Mouse (Mus musculus): ENCODE results near the gene Psma6. TPM values are rescaled to one million over a fixed set of nuclear protein-coding genes. Genes with fewer than 3 reads are reported as not detected.

The Psma6 gene
- polyA plus RNA-seq, 1 experiment from 2014 or later = 292 TPM

DNA sequence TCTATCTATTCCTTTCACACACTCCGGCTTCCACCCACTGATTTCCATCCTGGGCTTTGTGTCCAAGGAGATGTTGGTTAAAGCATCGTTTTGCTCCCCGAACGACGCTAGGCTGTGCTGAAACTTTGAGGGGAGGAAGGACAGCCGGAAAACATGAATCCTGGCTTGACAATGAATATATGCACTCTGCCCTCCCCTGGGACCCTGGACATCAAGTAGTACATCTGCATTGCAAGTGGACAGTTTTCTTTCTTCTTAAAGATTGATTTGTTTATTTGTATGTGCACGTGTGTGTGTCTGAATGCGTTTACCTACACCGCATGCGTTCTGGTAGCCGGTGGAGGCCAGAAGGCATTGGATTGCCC lies 63.4 kb downstream of the Psma6 start:
- no peaks in the 10 kb centered on the region for H3K9me3 ChIP-seq (ENCODE audit: control insufficient read depth)
- no peak overlapping the region for H3K4me3 ChIP-seq (ENCODE audit: low read depth, low read length)
- WGBS = 76% methylated on average over 11 of the region's 11 CpGs
- H3K4me1 ChIP-seq (replicated peaks; ENCODE audit: control insufficient read depth, insufficient read depth, low read length) = peaks cover 7% of the 10 kb centered on the region; the same call in 1 of the 2 replicates
- H3K27ac ChIP-seq (ENCODE audit: low read depth, low read length) = peak overlapping the region; percentile 77
- no peaks in the 10 kb centered on the region for H3K36me3 ChIP-seq (ENCODE audit: control insufficient read depth, insufficient read depth)
- ATAC-seq = no peak
- H3K27me3 ChIP-seq (replicated peaks; ENCODE audit: control insufficient read depth, insufficient read depth, low read length) = no peaks in the 10 kb centered on the region
- TF ChIP-seq CTCF (IDR thresholded peaks at IDR 0.05; ENCODE audit: low read depth) = no peak
- H3K4me2 ChIP-seq (replicated peaks; ENCODE audit: low read depth) = no peak overlapping the region
- H3K9ac ChIP-seq (ENCODE audit: low read depth, low read length) = no peak overlapping the region

DNA sequence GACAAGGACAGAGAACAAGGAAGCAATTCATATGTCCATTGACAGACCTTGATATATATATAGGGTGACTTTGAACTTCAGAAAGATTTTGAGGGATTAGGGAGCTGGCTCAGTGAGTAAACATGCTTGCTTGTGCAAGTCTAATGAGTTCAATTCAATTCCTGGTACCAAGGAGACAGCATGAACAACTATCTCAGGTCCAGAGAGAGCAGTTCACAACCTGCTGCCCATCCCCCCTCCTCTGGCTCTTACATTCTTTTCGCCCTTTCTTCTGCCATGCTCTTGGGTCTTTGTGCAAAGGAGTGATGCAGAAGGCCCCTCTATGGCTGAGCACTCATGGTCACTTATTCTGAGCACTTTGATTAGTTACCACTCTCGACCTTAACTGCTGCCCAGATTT lies 64.4 kb downstream of the Psma6 start:
- Histone ChIP-seq H3K9ac (ENCODE audit: low read depth, low read length) (no peak overlapping the region), H3K27me3 (replicated peaks; ENCODE audit: control insufficient read depth, insufficient read depth, low read length) (no peaks in the 10 kb centered on the region), H3K4me1 (replicated peaks; ENCODE audit: control insufficient read depth, insufficient read depth, low read length) (peaks cover under 1% of the 10 kb centered on the region; the same call in 1 of the 2 replicates), H3K27ac (ENCODE audit: low read depth, low read length) (no peak overlapping the region), H3K4me3 (ENCODE audit: low read depth, low read length) (no peak overlapping the region), H3K4me2 (replicated peaks; ENCODE audit: low read depth) (no peak overlapping the region), H3K36me3 (ENCODE audit: control insufficient read depth, insufficient read depth) (no peaks in the 10 kb centered on the region), H3K9me3 (ENCODE audit: control insufficient read depth) (no peaks in the 10 kb centered on the region)
- TF ChIP-seq CTCF (IDR thresholded peaks at IDR 0.05; ENCODE audit: low read depth) = no peak
- no peak for ATAC-seq
- WGBS = 85% methylated on average over 2 of the region's 2 CpGs

- Histone ChIP-seq H3K27me3 (replicated peaks; ENCODE audit: control insufficient read depth, insufficient read depth, low read length) (no peaks in the 10 kb centered on the region), H3K9me3 (ENCODE audit: control insufficient read depth) (no peaks in the 10 kb centered on the region), H3K4me3 (ENCODE audit: low read depth, low read length) (no peak overlapping the region), H3K27ac (ENCODE audit: low read depth, low read length) (no peak overlapping the region), H3K9ac (ENCODE audit: low read depth, low read length) (no peak overlapping the region), H3K4me2 (replicated peaks; ENCODE audit: low read depth) (no peak overlapping the region), H3K36me3 (ENCODE audit: control insufficient read depth, insufficient read depth) (no peaks in the 10 kb centered on the region), H3K4me1 (replicated peaks; ENCODE audit: control insufficient read depth, insufficient read depth, low read length) (no peaks in the 10 kb centered on the region; the same call in 1 of the 2 replicates)
- TF ChIP-seq CTCF (IDR thresholded peaks at IDR 0.05; ENCODE audit: low read depth) = no peak
- ATAC-seq = no peak
- 90% methylated on average over 2 of the region's 2 CpGs for WGBS
Observed at GRCm38 (mm10) chr12:55449048-55449447, 65.0 kb downstream of the Psma6 start.

GRCm38 (mm10) chr12:55450421-55450820 lies 66.4 kb downstream of the Psma6 start:
- H3K4me1 ChIP-seq (replicated peaks; ENCODE audit: control insufficient read depth, insufficient read depth, low read length) = no peaks in the 10 kb centered on the region; the same call in 1 of the 2 replicates
- H3K9ac ChIP-seq (ENCODE audit: low read depth, low read length) = no peak overlapping the region
- H3K9me3 ChIP-seq (ENCODE audit: control insufficient read depth) = no peaks in the 10 kb centered on the region
- H3K27ac ChIP-seq (ENCODE audit: low read depth, low read length) = no peak overlapping the region
- H3K4me2 ChIP-seq (replicated peaks; ENCODE audit: low read depth) = no peak overlapping the region
- no peak for TF ChIP-seq CTCF (IDR thresholded peaks at IDR 0.05; ENCODE audit: low read depth)
- ATAC-seq = no peak
- no peaks in the 10 kb centered on the region for H3K36me3 ChIP-seq (ENCODE audit: control insufficient read depth, insufficient read depth)
- 42% methylated on average over 16 of the region's 16 CpGs for WGBS
- no peaks in the 10 kb centered on the region for H3K27me3 ChIP-seq (replicated peaks; ENCODE audit: control insufficient read depth, insufficient read depth, low read length)
- no peak overlapping the region for H3K4me3 ChIP-seq (ENCODE audit: low read depth, low read length)

DNA sequence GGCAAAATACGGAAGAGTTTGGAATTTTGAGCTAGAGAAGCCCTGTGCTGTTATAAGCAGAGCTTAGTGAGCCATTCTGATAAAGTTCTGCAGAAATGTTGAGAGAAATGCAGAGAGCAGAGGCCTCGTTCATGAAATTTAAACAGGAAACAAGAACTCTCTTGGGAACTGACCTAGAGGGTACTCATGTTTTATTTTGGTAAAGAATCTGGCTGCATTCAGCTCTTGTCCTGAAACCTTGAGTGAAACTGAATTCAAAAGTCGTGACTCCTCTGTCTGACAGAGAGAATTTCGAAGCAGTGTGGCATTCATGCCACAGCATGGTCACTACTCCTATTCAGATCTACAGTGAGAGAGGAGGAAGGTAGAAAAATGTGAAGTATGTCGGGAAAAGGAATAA lies 68.8 kb downstream of the Psma6 start:
- Histone ChIP-seq H3K27ac (ENCODE audit: low read depth, low read length) (no peak overlapping the region), H3K27me3 (replicated peaks; ENCODE audit: control insufficient read depth, insufficient read depth, low read length) (no peaks in the 10 kb centered on the region), H3K4me2 (replicated peaks; ENCODE audit: low read depth) (no peak overlapping the region), H3K9me3 (ENCODE audit: control insufficient read depth) (no peaks in the 10 kb centered on the region), H3K36me3 (ENCODE audit: control insufficient read depth, insufficient read depth) (no peaks in the 10 kb centered on the region), H3K4me1 (replicated peaks; ENCODE audit: control insufficient read depth, insufficient read depth, low read length) (0 out of 2 replicates have a peak, but pooled peaks cover 2% of the 10 kb centered on the region), H3K9ac (ENCODE audit: low read depth, low read length) (no peak overlapping the region), H3K4me3 (ENCODE audit: low read depth, low read length) (no peak overlapping the region)
- 55% methylated on average over 5 of the region's 5 CpGs for WGBS
- TF ChIP-seq CTCF (IDR thresholded peaks at IDR 0.05; ENCODE audit: low read depth) = no peak
- ATAC-seq = no peak

DNA sequence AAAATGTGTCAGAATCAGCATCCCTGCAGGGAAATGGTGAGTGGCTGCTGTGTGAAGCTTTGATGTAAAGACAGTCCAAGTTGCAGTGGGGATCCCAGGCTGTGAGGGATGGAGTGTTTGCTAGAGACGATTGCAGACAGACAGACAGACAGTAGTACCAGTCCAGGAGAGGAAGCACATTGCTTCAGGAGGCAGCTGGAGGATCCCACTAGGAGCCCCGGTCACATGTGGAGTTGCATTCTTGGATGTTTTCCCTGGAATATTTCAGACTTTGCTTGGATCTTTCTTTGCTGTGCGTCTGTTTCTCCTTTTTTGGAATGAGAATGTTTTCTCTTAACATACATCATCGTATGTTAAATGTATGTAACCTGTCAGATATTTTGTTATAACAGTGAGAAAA lies 69.9 kb downstream of the Psma6 start:
- 0 out of 2 replicates have a peak, but pooled peaks cover 8% of the 10 kb centered on the region for H3K4me1 ChIP-seq (replicated peaks; ENCODE audit: control insufficient read depth, insufficient read depth, low read length)
- H3K27me3 ChIP-seq (replicated peaks; ENCODE audit: control insufficient read depth, insufficient read depth, low read length) = no peaks in the 10 kb centered on the region
- no peaks in the 10 kb centered on the region for H3K36me3 ChIP-seq (ENCODE audit: control insufficient read depth, insufficient read depth)
- H3K9ac ChIP-seq (ENCODE audit: low read depth, low read length) = no peak overlapping the region
- no peak overlapping the region for H3K4me3 ChIP-seq (ENCODE audit: low read depth, low read length)
- 63% methylated on average over 4 of the region's 4 CpGs for WGBS
- no peak overlapping the region for H3K4me2 ChIP-seq (replicated peaks; ENCODE audit: low read depth)
- no peaks in the 10 kb centered on the region for H3K9me3 ChIP-seq (ENCODE audit: control insufficient read depth)
- no peak overlapping the region for H3K27ac ChIP-seq (ENCODE audit: low read depth, low read length)
- no peak for ATAC-seq
- no peak for TF ChIP-seq CTCF (IDR thresholded peaks at IDR 0.05; ENCODE audit: low read depth)

GRCm38 (mm10) chr12:55455206-55455605 lies 71.2 kb downstream of the Psma6 start:
- no peak for TF ChIP-seq CTCF (IDR thresholded peaks at IDR 0.05; ENCODE audit: low read depth)
- no peak overlapping the region for H3K4me2 ChIP-seq (replicated peaks; ENCODE audit: low read depth)
- H3K27ac ChIP-seq (ENCODE audit: low read depth, low read length) = no peak overlapping the region
- H3K27me3 ChIP-seq (replicated peaks; ENCODE audit: control insufficient read depth, insufficient read depth, low read length) = no peaks in the 10 kb centered on the region
- no peak for ATAC-seq
- H3K9me3 ChIP-seq (ENCODE audit: control insufficient read depth) = no peaks in the 10 kb centered on the region
- no peak overlapping the region for H3K9ac ChIP-seq (ENCODE audit: low read depth, low read length)
- H3K4me3 ChIP-seq (ENCODE audit: low read depth, low read length) = no peak overlapping the region
- 0 out of 2 replicates have a peak, but pooled peaks cover 16% of the 10 kb centered on the region for H3K4me1 ChIP-seq (replicated peaks; ENCODE audit: control insufficient read depth, insufficient read depth, low read length)
- WGBS = 88% methylated on average over 10 of the region's 10 CpGs
- no peaks in the 10 kb centered on the region for H3K36me3 ChIP-seq (ENCODE audit: control insufficient read depth, insufficient read depth)
